Mouse (Mus musculus): ENCODE results near the gene Rabgap1l.

DNA sequence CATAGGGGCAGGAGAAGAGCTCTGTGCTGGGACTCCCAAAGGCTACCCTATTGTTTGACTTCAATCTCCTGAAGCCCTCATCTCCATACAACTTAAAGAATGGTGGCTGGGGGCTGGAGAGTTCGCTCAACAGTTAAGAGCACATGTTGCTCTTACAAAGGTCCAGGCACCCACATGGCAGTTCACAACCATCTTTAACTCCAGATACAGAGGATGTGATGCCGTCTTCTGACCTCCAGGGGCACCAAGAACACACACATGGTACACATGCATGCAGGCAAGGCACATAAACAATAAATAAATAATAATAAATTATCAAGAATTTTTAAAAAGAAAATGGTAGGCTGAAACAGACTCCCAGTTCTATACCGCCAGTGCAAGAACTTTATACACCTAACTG, 3.1 kb downstream of the Rabgap1l start:
- TF ChIP-seq CTCF (IDR thresholded peaks at IDR 0.05) (no peak; the same call in 1 of the 2 replicates), EP300 (IDR thresholded peaks at IDR 0.05) (no peak)
